Mouse (Mus musculus): ENCODE measurements around the gene Fasl. TPM values are rescaled to one million over a fixed set of nuclear protein-coding genes. Genes with fewer than 3 reads are reported as not detected.

Gene Fasl
- polyA plus RNA-seq, 1 experiment from 2014 or later, result not detected

GRCm38 (mm10) chr1:161769329-161769728, 19.0 kb downstream of the Fasl start:
- H3K4me1 ChIP-seq (ENCODE audit: control insufficient read depth, insufficient read depth, low read length), result no peaks in the 10 kb centered on the region
- no peaks in the 10 kb centered on the region for H3K27me3 ChIP-seq (ENCODE audit: control insufficient read depth, insufficient read depth, low read length)
- no peaks in the 10 kb centered on the region for H3K9me3 ChIP-seq (ENCODE audit: control insufficient read depth, low read length)
- H3K9ac ChIP-seq (ENCODE audit: low read depth, low read length), result no peak overlapping the region
- no peak for ATAC-seq (ENCODE audit: low FRiP score, low TSS enrichment)
- no peak overlapping the region for H3K4me2 ChIP-seq (replicated peaks; ENCODE audit: low read depth, low read length)
- H3K36me3 ChIP-seq (ENCODE audit: control insufficient read depth, insufficient read depth, low read length), result no peaks in the 10 kb centered on the region
- 94% methylated on average over 1 of the region's 1 CpGs for WGBS
- no peak overlapping the region for H3K27ac ChIP-seq (ENCODE audit: low read depth, low read length)
- no peak overlapping the region for H3K4me3 ChIP-seq (ENCODE audit: low read length)

- Histone ChIP-seq H3K36me3 (ENCODE audit: control insufficient read depth, insufficient read depth, low read length) (no peaks in the 10 kb centered on the region), H3K27ac (ENCODE audit: low read depth, low read length) (no peak overlapping the region), H3K4me3 (ENCODE audit: low read length) (no peak overlapping the region), H3K4me2 (replicated peaks; ENCODE audit: low read depth, low read length) (no peak overlapping the region), H3K27me3 (ENCODE audit: control insufficient read depth, insufficient read depth, low read length) (no peaks in the 10 kb centered on the region), H3K9me3 (ENCODE audit: control insufficient read depth, low read length) (no peaks in the 10 kb centered on the region), H3K9ac (ENCODE audit: low read depth, low read length) (no peak overlapping the region), H3K4me1 (ENCODE audit: control insufficient read depth, insufficient read depth, low read length) (no peaks in the 10 kb centered on the region)
- 70% methylated on average over 12 of the region's 12 CpGs for WGBS
- ATAC-seq (ENCODE audit: low FRiP score, low TSS enrichment), result no peak
These were observed 21.2 kb downstream of the Fasl start for GRCm38 (mm10) chr1:161767101-161767524.

GRCm38 (mm10) chr1:161766656-161767055, 21.6 kb downstream of the Fasl start:
- Histone ChIP-seq H3K27ac (ENCODE audit: low read depth, low read length) (no peak overlapping the region), H3K36me3 (ENCODE audit: control insufficient read depth, insufficient read depth, low read length) (no peaks in the 10 kb centered on the region), H3K4me2 (replicated peaks; ENCODE audit: low read depth, low read length) (no peak overlapping the region), H3K4me3 (ENCODE audit: low read length) (no peak overlapping the region), H3K9me3 (ENCODE audit: control insufficient read depth, low read length) (no peaks in the 10 kb centered on the region), H3K4me1 (ENCODE audit: control insufficient read depth, insufficient read depth, low read length) (no peaks in the 10 kb centered on the region), H3K9ac (ENCODE audit: low read depth, low read length) (no peak overlapping the region), H3K27me3 (ENCODE audit: control insufficient read depth, insufficient read depth, low read length) (no peaks in the 10 kb centered on the region)
- no peak for ATAC-seq (ENCODE audit: low FRiP score, low TSS enrichment)
- 48% methylated on average over 5 of the region's 5 CpGs for WGBS

- H3K4me1 ChIP-seq (ENCODE audit: control insufficient read depth, insufficient read depth, low read length), result no peaks in the 10 kb centered on the region
- no peak overlapping the region for H3K4me2 ChIP-seq (replicated peaks; ENCODE audit: low read depth, low read length)
- H3K9ac ChIP-seq (ENCODE audit: low read depth, low read length), result no peak overlapping the region
- WGBS, result 54% methylated on average over 5 of the region's 5 CpGs
- no peak overlapping the region for H3K27ac ChIP-seq (ENCODE audit: low read depth, low read length)
- no peaks in the 10 kb centered on the region for H3K27me3 ChIP-seq (ENCODE audit: control insufficient read depth, insufficient read depth, low read length)
- H3K9me3 ChIP-seq (ENCODE audit: control insufficient read depth, low read length), result no peaks in the 10 kb centered on the region
- no peaks in the 10 kb centered on the region for H3K36me3 ChIP-seq (ENCODE audit: control insufficient read depth, insufficient read depth, low read length)
- H3K4me3 ChIP-seq (ENCODE audit: low read length), result no peak overlapping the region
- ATAC-seq (ENCODE audit: low FRiP score, low TSS enrichment), result no peak
These were observed 22.4 kb downstream of the Fasl start for GRCm38 (mm10) chr1:161765932-161766331.

GRCm38 (mm10) chr1:161764964-161765363, 23.3 kb downstream of the Fasl start:
- Histone ChIP-seq H3K4me2 (replicated peaks; ENCODE audit: low read depth, low read length) (no peak overlapping the region), H3K36me3 (ENCODE audit: control insufficient read depth, insufficient read depth, low read length) (no peaks in the 10 kb centered on the region), H3K9ac (ENCODE audit: low read depth, low read length) (no peak overlapping the region), H3K27me3 (ENCODE audit: control insufficient read depth, insufficient read depth, low read length) (no peaks in the 10 kb centered on the region), H3K4me3 (ENCODE audit: low read length) (no peak overlapping the region), H3K9me3 (ENCODE audit: control insufficient read depth, low read length) (no peaks in the 10 kb centered on the region), H3K4me1 (ENCODE audit: control insufficient read depth, insufficient read depth, low read length) (no peaks in the 10 kb centered on the region), H3K27ac (ENCODE audit: low read depth, low read length) (no peak overlapping the region)
- ATAC-seq (ENCODE audit: low FRiP score, low TSS enrichment), result no peak
- 82% methylated on average over 1 of the region's 1 CpGs for WGBS

- H3K36me3 ChIP-seq (ENCODE audit: control insufficient read depth, insufficient read depth, low read length), result no peaks in the 10 kb centered on the region
- no peaks in the 10 kb centered on the region for H3K9me3 ChIP-seq (ENCODE audit: control insufficient read depth, low read length)
- H3K4me2 ChIP-seq (replicated peaks; ENCODE audit: low read depth, low read length), result no peak overlapping the region
- ATAC-seq (ENCODE audit: low FRiP score, low TSS enrichment), result no peak
- H3K27me3 ChIP-seq (ENCODE audit: control insufficient read depth, insufficient read depth, low read length), result no peaks in the 10 kb centered on the region
- H3K4me3 ChIP-seq (ENCODE audit: low read length), result no peak overlapping the region
- H3K27ac ChIP-seq (ENCODE audit: low read depth, low read length), result no peak overlapping the region
- H3K4me1 ChIP-seq (ENCODE audit: control insufficient read depth, insufficient read depth, low read length), result no peaks in the 10 kb centered on the region
- WGBS, result 30% methylated on average over 4 of the region's 4 CpGs
- no peak overlapping the region for H3K9ac ChIP-seq (ENCODE audit: low read depth, low read length)
These were observed 26.7 kb downstream of the Fasl start for GRCm38 (mm10) chr1:161761556-161761955.

- Histone ChIP-seq H3K36me3 (ENCODE audit: control insufficient read depth, insufficient read depth, low read length) (no peaks in the 10 kb centered on the region), H3K27ac (ENCODE audit: low read depth, low read length) (no peak overlapping the region), H3K4me2 (replicated peaks; ENCODE audit: low read depth, low read length) (no peak overlapping the region), H3K4me1 (ENCODE audit: control insufficient read depth, insufficient read depth, low read length) (no peaks in the 10 kb centered on the region), H3K9ac (ENCODE audit: low read depth, low read length) (no peak overlapping the region), H3K9me3 (ENCODE audit: control insufficient read depth, low read length) (no peaks in the 10 kb centered on the region), H3K4me3 (ENCODE audit: low read length) (no peak overlapping the region), H3K27me3 (ENCODE audit: control insufficient read depth, insufficient read depth, low read length) (no peaks in the 10 kb centered on the region)
- WGBS, result 83% methylated on average over 3 of the region's 3 CpGs
- no peak for ATAC-seq (ENCODE audit: low FRiP score, low TSS enrichment)
These were observed 31.7 kb downstream of the Fasl start for GRCm38 (mm10) chr1:161756547-161756946.

GRCm38 (mm10) chr1:161751311-161751710, 37.0 kb downstream of the Fasl start:
- Histone ChIP-seq H3K27me3 (ENCODE audit: control insufficient read depth, insufficient read depth, low read length) (no peaks in the 10 kb centered on the region), H3K4me3 (ENCODE audit: low read length) (no peak overlapping the region), H3K9me3 (ENCODE audit: control insufficient read depth, low read length) (no peaks in the 10 kb centered on the region), H3K36me3 (ENCODE audit: control insufficient read depth, insufficient read depth, low read length) (no peaks in the 10 kb centered on the region), H3K27ac (ENCODE audit: low read depth, low read length) (no peak overlapping the region), H3K4me2 (replicated peaks; ENCODE audit: low read depth, low read length) (no peak overlapping the region), H3K4me1 (ENCODE audit: control insufficient read depth, insufficient read depth, low read length) (no peaks in the 10 kb centered on the region), H3K9ac (ENCODE audit: low read depth, low read length) (no peak overlapping the region)
- WGBS, result 59% methylated on average over 8 of the region's 8 CpGs
- ATAC-seq (ENCODE audit: low FRiP score, low TSS enrichment), result no peak

GRCm38 (mm10) chr1:161750471-161751041, 37.7 kb downstream of the Fasl start:
- no peaks in the 10 kb centered on the region for H3K36me3 ChIP-seq (ENCODE audit: control insufficient read depth, insufficient read depth, low read length)
- 75% methylated on average over 8 of the region's 8 CpGs for WGBS
- no peak overlapping the region for H3K9ac ChIP-seq (ENCODE audit: low read depth, low read length)
- no peak overlapping the region for H3K27ac ChIP-seq (ENCODE audit: low read depth, low read length)
- H3K4me3 ChIP-seq (ENCODE audit: low read length), result no peak overlapping the region
- no peaks in the 10 kb centered on the region for H3K4me1 ChIP-seq (ENCODE audit: control insufficient read depth, insufficient read depth, low read length)
- H3K4me2 ChIP-seq (replicated peaks; ENCODE audit: low read depth, low read length), result no peak overlapping the region
- no peaks in the 10 kb centered on the region for H3K27me3 ChIP-seq (ENCODE audit: control insufficient read depth, insufficient read depth, low read length)
- no peak for ATAC-seq (ENCODE audit: low FRiP score, low TSS enrichment)
- H3K9me3 ChIP-seq (ENCODE audit: control insufficient read depth, low read length), result no peaks in the 10 kb centered on the region

Data from kidney, embryonic 14.5 days (tissue).